Comparison of ENCODE assay signal across 10 mouse cellular contexts in the genomic region with DNA sequence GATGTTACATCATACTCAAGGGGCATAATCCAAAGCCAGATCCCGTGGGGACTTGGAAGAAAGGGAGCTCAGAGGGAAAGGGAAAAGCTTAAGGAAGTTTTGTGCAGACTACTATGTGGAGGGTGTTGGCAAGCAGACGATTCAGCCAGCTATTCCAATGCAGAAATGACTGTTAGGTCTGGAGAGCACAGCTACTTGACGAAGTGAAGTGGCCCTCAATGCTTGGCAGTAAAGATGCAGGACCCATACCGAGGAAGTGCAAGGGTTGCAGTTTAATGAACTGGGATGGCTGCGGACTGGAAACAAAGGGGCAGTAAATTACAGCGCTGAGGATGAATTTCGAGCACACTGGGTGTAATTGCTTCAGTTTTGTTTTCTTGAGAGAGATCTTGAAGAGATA. TPM values are rescaled to one million over a fixed set of nuclear protein-coding genes. Genes with fewer than 3 reads are reported as not detected.
DNase-seq lines count a peak whose midpoint lies in the region; ATAC-seq and TF ChIP-seq lines count a peak whose summit lies in the region.
"Had no signal": no experiment of that assay in that cellular context is flagged by ENCODE, and none has a peak within 500 bp of the region (broad histone marks: within the 10 kb centered on the region; RNA-seq: fewer than 3 reads in every experiment).

No protein-coding gene starts in this region.

- no peak overlapping the region; the same call in 1 of the 2 replicates for H3K4me3 ChIP-seq in heart, postnatal 0 days (ENCODE audit: low read depth, low read length)
- H3K4me3 ChIP-seq in embryonic facial prominence, embryonic 13.5 days = peak overlapping the region; percentile 84
- H3K4me3 ChIP-seq in limb, embryonic 11.5 days (ENCODE audit: low read depth, low read length) = no peak overlapping the region
- peak overlapping the region; percentile 80 for H3K4me3 ChIP-seq in midbrain, embryonic 12.5 days

- no peak overlapping the region for H3K9ac ChIP-seq in heart, postnatal 0 days (replicated peaks; ENCODE audit: low read depth, low read length)
- peak overlapping the region; percentile 88; the same call in 1 of the 2 replicates for H3K9ac ChIP-seq in embryonic facial prominence, embryonic 13.5 days
- H3K9ac ChIP-seq in limb, embryonic 11.5 days (ENCODE audit: low read length) = no peak overlapping the region
- H3K9ac ChIP-seq in midbrain, embryonic 12.5 days (replicated peaks) = no peak overlapping the region

- no peaks in the 10 kb centered on the region for H3K27me3 ChIP-seq in heart, postnatal 0 days (ENCODE audit: control insufficient read depth, insufficient read depth, low read length)
- H3K27me3 ChIP-seq in embryonic facial prominence, embryonic 13.5 days = no peaks in the 10 kb centered on the region
- H3K27me3 ChIP-seq in limb, embryonic 11.5 days (ENCODE audit: control insufficient read depth, insufficient read depth, low read length) = no peaks in the 10 kb centered on the region
- peaks cover 4% of the 10 kb centered on the region; the same call in 1 of the 2 replicates for H3K27me3 ChIP-seq in midbrain, embryonic 12.5 days

- TF ChIP-seq CTCF in heart, postnatal 0 days (IDR thresholded peaks at IDR 0.05; ENCODE audit: low read depth) = no peak

- no peak for ATAC-seq in heart, postnatal 0 days (ENCODE audit: insufficient read depth, low read depth)
- no peak for ATAC-seq in embryonic facial prominence, embryonic 13.5 days (ENCODE audit: insufficient number of reproducible peaks, insufficient read depth, low FRiP score, low TSS enrichment, low read depth)
- no peak for ATAC-seq in limb, embryonic 11.5 days (ENCODE audit: insufficient number of reproducible peaks, low FRiP score, low TSS enrichment, low read depth)
- ATAC-seq in midbrain, embryonic 12.5 days (ENCODE audit: low FRiP score, low read depth) = no peak

- peaks cover 16% of the 10 kb centered on the region for H3K4me1 ChIP-seq in heart, postnatal 0 days (ENCODE audit: control insufficient read depth, insufficient read depth)
- peaks cover 24% of the 10 kb centered on the region for H3K4me1 ChIP-seq in embryonic facial prominence, embryonic 13.5 days
- peaks cover 5% of the 10 kb centered on the region; the same call in 1 of the 2 replicates for H3K4me1 ChIP-seq in limb, embryonic 11.5 days (ENCODE audit: control insufficient read depth, insufficient read depth, low read length)
- H3K4me1 ChIP-seq in midbrain, embryonic 12.5 days = peaks cover 30% of the 10 kb centered on the region

- H3K27ac ChIP-seq in heart, postnatal 0 days (ENCODE audit: low read depth) = no peak overlapping the region
- H3K27ac ChIP-seq in embryonic facial prominence, embryonic 13.5 days = no peak overlapping the region
- no peak overlapping the region for H3K27ac ChIP-seq in limb, embryonic 11.5 days (replicated peaks; ENCODE audit: low read depth, low read length)
- H3K27ac ChIP-seq in midbrain, embryonic 12.5 days (replicated peaks) = no peak overlapping the region

- 59% methylated on average over 7 of the region's 7 CpGs for WGBS in heart, postnatal 0 days
- 63% methylated on average over 7 of the region's 7 CpGs for WGBS in embryonic facial prominence, embryonic 13.5 days
- WGBS in limb, embryonic 11.5 days = 48% methylated on average over 7 of the region's 7 CpGs
- WGBS in midbrain, embryonic 12.5 days = 73% methylated on average over 7 of the region's 7 CpGs

- peak overlapping the region; percentile 5; the same call in 1 of the 2 replicates for H3K4me2 ChIP-seq in heart, postnatal 0 days (ENCODE audit: low read depth, low read length)
- H3K4me2 ChIP-seq in embryonic facial prominence, embryonic 13.5 days = peak overlapping the region; percentile 72
- peak overlapping the region; percentile 46 for H3K4me2 ChIP-seq in limb, embryonic 11.5 days (ENCODE audit: low read depth, severe bottlenecking)
- peak overlapping the region; percentile 69 for H3K4me2 ChIP-seq in midbrain, embryonic 12.5 days (replicated peaks)

- no peaks in the 10 kb centered on the region for H3K9me3 ChIP-seq in heart, postnatal 0 days (replicated peaks; ENCODE audit: control insufficient read depth, low read length)
- no peaks in the 10 kb centered on the region for H3K9me3 ChIP-seq in embryonic facial prominence, embryonic 13.5 days
- no peaks in the 10 kb centered on the region for H3K9me3 ChIP-seq in limb, embryonic 11.5 days (ENCODE audit: control insufficient read depth, low read length)
- H3K9me3 ChIP-seq in midbrain, embryonic 12.5 days = no peaks in the 10 kb centered on the region

- no peak for TF ChIP-seq EP300 in heart, postnatal 0 days (IDR thresholded peaks at IDR 0.05; ENCODE audit: low read depth)

- DNase-seq in heart, postnatal 0 days (ENCODE audit: low spot score) = no peak
- no peak for DNase-seq in heart, adult 9 months (ENCODE audit: low spot score in 2 of 2)
- no peak for DNase-seq in limb, embryonic 11.5 days (ENCODE audit: low spot score)
- no peak for DNase-seq in spleen, adult 12 weeks (ENCODE audit: low spot score)
- DNase-seq in adrenal gland, postnatal 14 days = no peak
- DNase-seq in gastrocnemius, postnatal 10 days = no peak
- DNase-seq: cerebellum, postnatal 36 days; kidney, postnatal 36 days had no signal

- peaks cover 5% of the 10 kb centered on the region; the same call in 1 of the 2 replicates for H3K36me3 ChIP-seq in heart, postnatal 0 days (replicated peaks; ENCODE audit: control insufficient read depth, insufficient read depth, low read length)
- H3K36me3 ChIP-seq in embryonic facial prominence, embryonic 13.5 days = peaks cover 8% of the 10 kb centered on the region
- no peaks in the 10 kb centered on the region; the same call in 1 of the 2 replicates for H3K36me3 ChIP-seq in limb, embryonic 11.5 days (ENCODE audit: control insufficient read depth, insufficient read depth, low read length)
- H3K36me3 ChIP-seq in midbrain, embryonic 12.5 days = peaks cover 5% of the 10 kb centered on the region; the same call in 1 of the 2 replicates

RNA-seq across cellular contexts. Expression of a gene that starts 1.5 kb away (rescaled TPM):
- 16.3 and 43.4 TPM in 2 replicates for total RNA-seq in heart, postnatal 0 days (2014; rRNA removed; ENCODE audit: low replicate concordance)
- polyA plus RNA-seq in heart, postnatal 0 days (2015; fragmentation: Nextera tagmentation; extraction: Ambion mirVana) = 27.6 and 29.1 TPM in 2 replicates
- polyA plus RNA-seq in embryonic facial prominence, embryonic 13.5 days (2015; fragmentation: Nextera tagmentation; extraction: Ambion mirVana) = 58.4 and 64.7 TPM in 2 replicates
- polyA plus RNA-seq in limb, embryonic 11.5 days (2014; fragmentation: Nextera tagmentation; extraction: Ambion mirVana) = 43.0 and 46.3 TPM in 2 replicates
- polyA plus RNA-seq in midbrain, embryonic 12.5 days (2016; fragmentation: Nextera tagmentation; extraction: Ambion mirVana) = 43.4 and 43.5 TPM in 2 replicates
- total RNA-seq in adrenal gland, postnatal 14 days (2021) = 68.2 and 71.1 TPM in 2 replicates
- total RNA-seq in gastrocnemius, postnatal 10 days (2021) = 10 to 100 TPM; 28.1 to 35.4 TPM

RNA-seq across cellular contexts. Expression of a gene that starts 1.7 kb away (rescaled TPM):
- total RNA-seq in heart, postnatal 0 days (2014; rRNA removed; ENCODE audit: low replicate concordance) = 0.11 and 0.81 TPM in 2 replicates
- 0.18 and 0.40 TPM in 2 replicates for polyA plus RNA-seq in heart, postnatal 0 days (2015; fragmentation: Nextera tagmentation; extraction: Ambion mirVana)
- polyA plus RNA-seq in embryonic facial prominence, embryonic 13.5 days (2015; fragmentation: Nextera tagmentation; extraction: Ambion mirVana) = 4.5 and 5.9 TPM in 2 replicates
- 4.0 and 4.7 TPM in 2 replicates for polyA plus RNA-seq in limb, embryonic 11.5 days (2014; fragmentation: Nextera tagmentation; extraction: Ambion mirVana)
- 5.5 and 5.9 TPM in 2 replicates for polyA plus RNA-seq in midbrain, embryonic 12.5 days (2016; fragmentation: Nextera tagmentation; extraction: Ambion mirVana)
- 2.4 and 3.6 TPM in 2 replicates for total RNA-seq in adrenal gland, postnatal 14 days (2021)
- total RNA-seq in gastrocnemius, postnatal 10 days (2021) = 1 to 10 TPM in 1 of 2 experiments, under 1 TPM in 1; 0.89 to 1.6 TPM

Comparison
In these comparisons a context has a peak if more than half of its experiments do, and no peak if none do; other contexts are left out.
1. H3K4me2 ChIP-seq: peak in every context shown above with its lines; median percentile 72 in embryonic facial prominence, embryonic 13.5 days; 69 in midbrain, embryonic 12.5 days; 46 in limb, embryonic 11.5 days; 5 in heart, postnatal 0 days.
2. H3K4me3 ChIP-seq: peak in embryonic facial prominence, embryonic 13.5 days (single experiment) and midbrain, embryonic 12.5 days (single experiment); none in heart, postnatal 0 days (single experiment) and limb, embryonic 11.5 days (single experiment).